Mouse (Mus musculus) C2C12 (cell line): ENCODE results near the gene Ptges. TPM values are rescaled to one million over a fixed set of nuclear protein-coding genes. Genes with fewer than 3 reads are reported as not detected.
"Not testable (repeated sequence)": the region's sequence is repeated elsewhere in the genome, so short reads cannot be mapped to it uniquely, and the experiment has no call there.

Source experiments
- H3K27me3 ChIP-seq: one replicate; pipeline ENCODE4 v1.6.1; 2011; ENCODE audit not compliant: control insufficient read depth, insufficient read depth, insufficient read length
- H3K36me3 ChIP-seq: one replicate; pipeline ENCODE4 v1.6.1; 2011; ENCODE audit not compliant: control insufficient read depth, insufficient read depth
- H3K4me3 ChIP-seq: one replicate; pipeline ENCODE4 v1.5.1; 2011; ENCODE audit warnings: mild to moderate bottlenecking, control low read depth; ENCODE audit not compliant: poor library complexity, insufficient read depth, severe bottlenecking
- H3K79me2 ChIP-seq: one replicate; pipeline ENCODE4 v1.6.1; 2011; ENCODE audit not compliant: control insufficient read depth, insufficient read depth
- H3K79me3 ChIP-seq: one replicate; pipeline ENCODE4 v1.6.1; 2011; ENCODE audit warnings: low read depth, control low read depth
- H3ac ChIP-seq: one replicate; pipeline ENCODE3; 2011; ENCODE audit warnings: low read depth; ENCODE audit not compliant: control insufficient read depth, insufficient read length
- CEBPB ChIP-seq: IDR thresholded peaks from one replicate; pipeline ENCODE4 v1.6.1; 2011; ENCODE audit warnings: low read depth, mild to moderate bottlenecking, control low read depth, moderate library complexity
- CTCF ChIP-seq: IDR thresholded peaks from one replicate; pipeline ENCODE4 v1.5.1; 2011; ENCODE audit not compliant: control insufficient read depth, insufficient read depth, insufficient read length
- FOSL1 ChIP-seq: IDR thresholded peaks from one replicate; pipeline ENCODE4 v1.8.0; 2011; ENCODE audit warnings: mild to moderate bottlenecking, low read length; ENCODE audit not compliant: poor library complexity, insufficient read depth, severe bottlenecking
- MAX ChIP-seq: IDR thresholded peaks from one replicate; pipeline ENCODE4 v1.6.1; 2011; ENCODE audit warnings: mild to moderate bottlenecking, control low read depth
- MYOD1 ChIP-seq: IDR thresholded peaks from one replicate; pipeline ENCODE4 v1.6.1; 2011; ENCODE audit warnings: low read depth; ENCODE audit not compliant: control insufficient read depth, insufficient read length
- MYOG ChIP-seq: IDR thresholded peaks from one replicate; pipeline ENCODE4 v1.6.1; 2011; ENCODE audit not compliant: control insufficient read depth, insufficient read length; ENCODE audit errors: extremely low read depth
- USF1 ChIP-seq: IDR thresholded peaks from one replicate; pipeline ENCODE4 v1.6.1; 2011; ENCODE audit warnings: low read depth, mild to moderate bottlenecking, control low read depth, moderate library complexity
- polyA plus RNA-seq: library from polyadenylated mRNA; unstranded; fragments of >200 nt; fragmentation: generic; extraction: Trizol; gene quantifications from one replicate; pipeline ENCODE4 v1.2.1, GENCODE M21; 2012; ENCODE audit warnings: missing spikeins

Ptges gene
- polyA plus RNA-seq, 1 experiment, result 0.70 TPM

GRCm38 (mm10) chr2:30925181-30925580, 4.5 kb downstream of the Ptges start:
- Histone ChIP-seq H3K4me3 (no peak overlapping the region), H3K79me2 (no peaks in the 10 kb centered on the region), H3ac (no peak overlapping the region), H3K27me3 (no peaks in the 10 kb centered on the region), H3K36me3 (no peaks in the 10 kb centered on the region), H3K79me3 (no peaks in the 10 kb centered on the region)
- TF ChIP-seq MYOD1 (peak; percentile 75), CTCF (no peak), FOSL1 (peak; percentile 75), USF1 (no peak), MYOG (no peak), MAX (no peak), CEBPB (peak; percentile 43)

GRCm38 (mm10) chr2:30923099-30923498, 6.6 kb downstream of the Ptges start:
- H3K4me3 ChIP-seq, result no peak overlapping the region
- no peaks in the 10 kb centered on the region for H3K36me3 ChIP-seq
- no peaks in the 10 kb centered on the region for H3K27me3 ChIP-seq
- H3K79me3 ChIP-seq, result no peaks in the 10 kb centered on the region
- H3K79me2 ChIP-seq, result no peaks in the 10 kb centered on the region
- TF ChIP-seq MYOG (no peak), FOSL1 (no peak), USF1 (no peak), MYOD1 (no peak)
- no peak overlapping the region for H3ac ChIP-seq

DNA sequence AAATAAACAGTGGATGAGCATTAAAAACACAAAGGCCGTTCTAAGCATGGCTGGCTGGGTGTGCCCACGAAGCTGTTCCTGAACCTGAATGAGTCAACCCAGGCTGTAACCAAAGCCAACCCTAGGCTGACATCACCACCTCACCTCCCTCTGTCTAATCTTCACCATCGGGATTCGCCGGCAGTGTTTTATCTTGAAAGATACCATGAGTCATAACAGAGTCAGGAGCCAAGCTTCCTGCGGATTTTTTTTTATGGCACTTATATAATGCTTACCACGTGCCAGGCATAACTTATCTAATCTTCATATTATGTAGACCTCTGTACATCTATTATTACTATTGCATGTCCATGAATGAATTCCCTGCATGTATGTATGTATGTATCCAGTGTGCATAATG, 9.4 kb downstream of the Ptges start:
- no peak overlapping the region for H3ac ChIP-seq
- TF ChIP-seq MAX (peak; percentile 89), USF1 (peak; percentile 86), FOSL1 (peak; percentile 86), MYOD1 (peak; percentile 7), MYOG (no peak), CEBPB (no peak)
- no peaks in the 10 kb centered on the region for H3K36me3 ChIP-seq
- H3K4me3 ChIP-seq, result no peak overlapping the region
- no peaks in the 10 kb centered on the region for H3K79me2 ChIP-seq
- no peaks in the 10 kb centered on the region for H3K79me3 ChIP-seq
- no peaks in the 10 kb centered on the region for H3K27me3 ChIP-seq

DNA sequence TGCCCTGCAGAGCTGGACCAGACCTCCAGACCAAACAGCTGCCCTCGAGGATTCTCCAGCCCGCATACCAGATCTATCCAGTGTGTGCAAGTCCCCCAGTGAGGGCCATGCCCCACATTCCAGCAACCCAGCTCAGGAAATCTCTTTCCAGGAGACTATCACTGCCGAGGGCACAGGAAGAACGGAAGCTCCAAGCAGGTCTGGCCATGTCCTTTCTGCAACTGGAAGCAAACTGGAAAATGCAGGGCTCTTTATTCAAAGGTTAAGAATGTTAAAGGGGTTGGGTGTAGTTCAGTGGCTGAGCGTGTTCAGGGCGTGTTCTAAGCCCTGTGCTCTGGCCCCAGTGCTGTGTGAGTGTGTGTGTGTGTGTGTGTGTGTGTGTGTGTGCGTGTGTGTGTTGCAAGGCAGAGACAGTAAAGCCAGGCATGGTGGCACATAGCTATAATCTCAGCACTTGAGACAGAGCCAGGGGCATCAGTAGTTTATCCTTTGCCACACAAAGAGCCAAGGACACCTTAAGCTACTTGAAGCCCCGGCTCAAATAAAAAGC, 10.8 kb downstream of the Ptges start:
- Histone ChIP-seq H3K79me3 (no peaks in the 10 kb centered on the region), H3K27me3 (no peaks in the 10 kb centered on the region), H3K36me3 (no peaks in the 10 kb centered on the region), H3K79me2 (no peaks in the 10 kb centered on the region), H3K4me3 (no peak overlapping the region), H3ac (no peak overlapping the region)
- TF ChIP-seq MYOD1 (peak; percentile 23), MYOG (no peak)

DNA sequence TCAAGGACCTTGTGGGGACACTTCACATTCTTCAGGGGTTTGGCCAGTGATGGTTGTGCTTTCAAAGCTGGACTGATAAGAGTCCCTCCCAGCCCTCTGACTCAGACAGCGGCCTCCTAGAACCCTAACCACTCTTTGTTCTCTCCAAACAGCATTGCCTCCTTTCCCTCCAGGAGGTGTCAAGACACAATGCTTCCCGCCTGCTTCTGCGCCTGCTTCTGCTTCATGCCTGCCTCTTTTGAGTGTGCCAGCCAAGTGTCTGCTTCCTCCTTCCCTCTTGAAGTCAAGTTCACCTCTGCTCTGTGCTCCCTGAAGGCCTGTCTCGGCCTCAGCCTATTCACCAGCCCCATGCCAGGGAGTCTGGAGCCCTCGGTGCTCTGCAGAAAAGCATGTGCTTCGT, 11.5 kb downstream of the Ptges start:
- H3K36me3 ChIP-seq, result no peaks in the 10 kb centered on the region
- H3K27me3 ChIP-seq, result no peaks in the 10 kb centered on the region
- no peaks in the 10 kb centered on the region for H3K79me3 ChIP-seq
- no peak overlapping the region for H3K4me3 ChIP-seq
- H3ac ChIP-seq, result peak overlapping the region; percentile 14
- H3K79me2 ChIP-seq, result no peaks in the 10 kb centered on the region
- TF ChIP-seq MYOG (no peak), USF1 (no peak), FOSL1 (no peak), MYOD1 (peak; percentile 1), MAX (peak; percentile 97), CEBPB (no peak), CTCF (no peak)

- H3K79me3 ChIP-seq, result no peaks in the 10 kb centered on the region
- H3K4me3 ChIP-seq, result no peak overlapping the region
- TF ChIP-seq MYOD1 (no peak), MAX (peak; percentile 45), CEBPB (peak; percentile 12)
- no peaks in the 10 kb centered on the region for H3K27me3 ChIP-seq
- H3K79me2 ChIP-seq, result no peaks in the 10 kb centered on the region
- H3ac ChIP-seq, result no peak overlapping the region
- H3K36me3 ChIP-seq, result no peaks in the 10 kb centered on the region
These were observed 12.0 kb downstream of the Ptges start for GRCm38 (mm10) chr2:30917649-30918048.

DNA sequence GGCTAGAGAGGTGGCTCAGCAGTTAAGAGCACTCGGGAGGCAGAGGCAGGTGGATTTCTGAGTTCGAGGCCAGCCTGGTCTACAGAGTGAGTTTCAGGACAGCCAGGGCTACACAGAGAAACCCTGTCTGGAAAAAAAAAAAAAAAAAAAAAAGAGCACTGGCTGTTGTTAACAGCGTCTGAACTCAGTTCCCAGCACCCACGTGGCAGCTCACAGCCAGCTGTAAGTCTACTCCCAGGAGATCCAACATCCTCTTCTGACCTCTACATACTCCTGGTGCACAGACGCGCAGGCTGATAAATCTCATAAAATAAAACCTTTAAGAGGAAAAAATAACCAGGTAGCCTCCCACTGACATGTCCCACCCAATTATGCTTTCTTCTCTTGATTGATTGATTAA, 13.7 kb downstream of the Ptges start:
- not testable (repeated sequence) for H3ac ChIP-seq, H3K79me2 ChIP-seq, H3K36me3 ChIP-seq, H3K27me3 ChIP-seq, H3K79me3 ChIP-seq, H3K4me3 ChIP-seq
